Mouse (Mus musculus): ENCODE data around the gene Dusp3.
A peak's percentile ranks its signal among the peaks of the same experiment; 100 is the strongest.

Dusp3 gene

GRCm38 (mm10) chr11:101976949-101977348 is 9.9 kb downstream of the Dusp3 start:
- no peak for DNase-seq (ENCODE audit: low read depth, low spot score)

- peak; percentile 16 for DNase-seq (ENCODE audit: low read depth, low spot score)
Measured at GRCm38 (mm10) chr11:101974923-101975322, 11.9 kb downstream of the Dusp3 start.

- DNase-seq (ENCODE audit: low read depth, low spot score): no peak
Measured at GRCm38 (mm10) chr11:101974181-101974580, 12.6 kb downstream of the Dusp3 start.

- DNase-seq (ENCODE audit: low read depth, low spot score): no peak
Measured at GRCm38 (mm10) chr11:101973496-101973895, 13.3 kb downstream of the Dusp3 start.

DNA sequence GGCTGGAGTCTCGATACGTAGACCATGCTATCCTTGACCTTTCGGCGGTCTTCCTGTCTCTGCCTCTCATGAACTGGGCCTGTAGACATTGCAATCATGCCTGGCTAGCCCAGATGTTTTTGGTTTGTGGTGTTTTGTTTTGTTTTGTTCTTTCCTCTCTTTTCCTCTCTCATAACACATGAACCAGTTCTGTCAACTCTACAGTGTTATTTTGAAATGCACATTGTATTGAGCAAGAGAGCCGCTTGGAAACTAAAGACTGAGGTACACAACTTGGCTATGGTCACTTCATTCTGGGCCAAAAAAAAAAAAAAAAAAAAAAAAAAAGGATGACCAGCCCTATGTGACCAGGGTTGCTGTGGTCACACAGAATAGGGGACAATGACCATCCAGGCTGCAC is 14.2 kb downstream of the Dusp3 start:
- DNase-seq (ENCODE audit: low read depth, low spot score): no peak

DNA sequence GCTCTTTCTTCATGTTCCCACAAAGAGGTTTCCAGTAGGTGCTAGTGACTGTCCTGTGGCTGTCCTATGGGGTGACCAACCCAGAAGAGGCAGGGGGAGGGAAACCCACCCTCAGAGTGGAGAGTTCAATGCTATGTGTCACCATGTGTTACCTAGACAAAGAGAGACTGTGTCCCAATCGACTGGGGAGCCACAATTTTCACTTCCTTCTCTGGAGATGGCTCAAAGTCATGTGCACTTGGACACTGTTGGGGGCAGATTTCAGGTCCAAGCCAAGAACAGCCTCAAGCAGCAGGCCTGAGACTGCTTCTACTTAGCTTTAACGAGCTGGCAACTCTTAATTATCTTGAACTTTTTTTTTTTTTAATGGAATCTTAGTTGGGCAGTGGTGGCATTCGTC is 14.7 kb downstream of the Dusp3 start:
- DNase-seq (ENCODE audit: low read depth, low spot score): peak; percentile 31

GRCm38 (mm10) chr11:101971410-101971809 is 15.4 kb downstream of the Dusp3 start:
- DNase-seq (ENCODE audit: low read depth, low spot score): peak; percentile 54

- DNase-seq (ENCODE audit: low read depth, low spot score): no peak
Measured at GRCm38 (mm10) chr11:101969835-101970234, 17.0 kb downstream of the Dusp3 start.

DNA sequence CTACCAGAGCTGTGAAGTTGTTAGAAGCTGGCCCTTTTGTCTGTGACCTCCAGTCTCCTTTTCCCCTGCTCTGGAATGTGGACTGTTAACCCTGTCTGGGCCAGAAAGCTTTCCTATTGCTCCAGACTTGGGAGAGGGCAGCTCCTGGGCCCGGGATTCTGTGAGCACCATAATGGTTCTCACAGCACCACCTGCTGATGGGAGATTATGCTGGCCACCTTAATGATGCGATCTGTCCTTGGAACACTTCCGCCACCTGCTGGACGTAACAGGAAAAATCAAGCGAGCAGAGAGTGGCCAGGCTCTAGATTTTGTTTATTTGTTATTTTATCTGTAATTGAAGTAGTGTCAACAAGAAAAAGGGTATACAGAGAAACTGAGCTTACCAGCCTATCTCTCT is 18.0 kb downstream of the Dusp3 start:
- DNase-seq (ENCODE audit: low read depth, low spot score): peak; percentile 77

GRCm38 (mm10) chr11:101968311-101968710 is 18.5 kb downstream of the Dusp3 start:
- no peak for DNase-seq (ENCODE audit: low read depth, low spot score)

DNA sequence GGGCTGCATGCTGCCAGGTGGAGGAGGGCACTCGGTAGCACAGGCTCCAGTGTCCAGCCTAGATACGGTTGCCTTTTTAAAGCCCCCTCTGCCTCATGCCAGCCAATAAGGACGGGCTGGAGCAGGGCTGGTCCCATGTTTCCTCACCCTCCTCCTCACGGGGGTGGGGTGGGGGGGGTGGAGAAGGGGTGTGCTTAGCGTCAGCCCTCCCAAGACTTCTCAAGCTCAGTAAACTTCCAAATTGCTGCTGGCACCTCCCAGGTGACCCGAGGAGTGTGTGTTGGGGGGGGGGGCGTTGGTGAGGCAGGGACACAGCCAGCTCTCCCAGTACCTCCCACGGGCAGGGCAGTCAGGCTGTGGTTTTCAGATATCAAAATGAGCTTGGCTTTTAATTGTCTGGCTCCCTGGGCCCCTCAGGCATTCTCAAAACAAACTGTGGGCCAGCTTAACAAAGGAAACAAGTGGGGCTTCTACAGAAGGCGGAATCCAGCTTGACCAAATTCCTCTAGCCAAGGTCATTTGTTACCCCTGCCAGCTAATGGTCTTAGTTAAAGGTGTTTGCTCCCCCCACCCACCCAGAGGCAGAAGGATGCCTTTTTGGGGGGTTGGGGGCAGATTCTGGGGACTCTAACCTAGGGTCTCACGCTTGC is 19.7 kb downstream of the Dusp3 start, which contains the start of gene Sost:
Sost (minus strand) TSS at position 51 of the 650 bp plus-strand sequence.
- DNase-seq (ENCODE audit: low read depth, low spot score): no peak

GRCm38 (mm10) chr11:101965553-101965952 is 21.3 kb downstream of the Dusp3 start:
- DNase-seq (ENCODE audit: low read depth, low spot score): peak; percentile 23

GRCm38 (mm10) chr11:101964647-101965046 is 22.2 kb downstream of the Dusp3 start:
- no peak for DNase-seq (ENCODE audit: low read depth, low spot score)

DNA sequence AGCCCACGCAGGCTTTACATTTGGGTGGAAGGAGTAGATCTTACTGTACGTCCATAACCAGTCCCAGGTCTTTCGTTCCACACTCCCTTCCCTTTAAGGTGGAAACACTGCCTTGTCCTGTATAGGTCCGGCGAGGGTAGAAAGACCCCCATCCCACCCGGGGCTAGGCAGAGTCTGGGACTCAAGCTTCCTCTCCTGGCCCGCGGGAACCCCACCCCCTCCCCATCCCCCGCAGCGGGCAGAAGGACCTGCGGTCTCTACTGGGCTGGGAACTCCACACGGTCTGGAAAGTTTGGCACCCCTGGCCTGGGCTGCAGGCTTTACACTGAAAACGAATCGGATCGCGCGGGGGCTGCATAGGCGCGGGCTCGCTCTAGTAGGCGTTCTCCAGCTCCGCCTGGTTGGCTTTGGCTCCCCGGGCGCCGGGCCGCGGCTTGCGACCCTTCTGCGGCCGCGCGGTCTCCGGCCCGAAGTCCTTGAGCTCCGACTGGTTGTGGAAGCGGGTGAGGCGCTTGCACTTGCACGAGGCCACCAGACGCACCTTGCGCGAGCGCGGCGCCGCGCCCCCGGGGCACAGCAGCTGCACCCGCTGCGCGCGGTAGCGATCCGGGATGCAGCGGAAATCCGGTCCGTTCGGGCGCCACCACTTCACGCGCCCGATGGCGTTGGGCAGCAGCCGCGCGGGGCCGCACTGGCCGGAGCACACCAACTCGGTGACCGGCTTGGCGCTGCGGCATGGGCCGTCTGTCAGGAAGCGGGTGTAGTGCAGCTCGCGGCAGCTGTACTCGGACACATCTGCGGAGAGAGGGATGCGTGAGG is 23.1 kb downstream of the Dusp3 start:
- DNase-seq (ENCODE audit: low read depth, low spot score): no peak

GRCm38 (mm10) chr11:101963043-101963442 is 23.8 kb downstream of the Dusp3 start:
- no peak for DNase-seq (ENCODE audit: low read depth, low spot score)

- no peak for DNase-seq (ENCODE audit: low read depth, low spot score)
Measured at GRCm38 (mm10) chr11:101957476-101957875, 29.3 kb downstream of the Dusp3 start.

DNA sequence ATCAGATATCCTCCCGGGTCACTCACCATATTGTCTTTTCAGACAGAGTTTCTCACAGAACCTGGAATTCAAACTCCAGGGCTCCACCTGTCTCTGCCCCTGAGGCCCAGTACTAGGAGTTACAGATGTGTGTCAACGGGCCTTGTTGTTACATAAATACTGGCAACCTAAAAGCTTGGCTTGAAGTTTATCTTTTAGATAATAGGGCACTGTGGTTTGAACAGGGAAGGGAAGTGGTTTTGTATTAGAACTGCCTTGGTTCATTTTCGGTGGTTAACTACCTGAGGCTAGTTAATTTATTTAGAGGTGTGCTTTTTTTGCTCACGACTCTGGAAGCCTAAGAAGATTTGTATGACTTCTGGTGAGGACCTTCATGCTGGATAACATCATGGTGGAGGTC is 33.4 kb downstream of the Dusp3 start:
- DNase-seq (ENCODE audit: low read depth, low spot score): no peak

GRCm38 (mm10) chr11:101952541-101953341 is 34.1 kb downstream of the Dusp3 start:
- DNase-seq (ENCODE audit: low read depth, low spot score): peak; percentile 46

GRCm38 (mm10) chr11:101950021-101950420 is 36.8 kb downstream of the Dusp3 start:
- no peak for DNase-seq (ENCODE audit: low read depth, low spot score)

GRCm38 (mm10) chr11:101946525-101946924 is 40.3 kb downstream of the Dusp3 start:
- no peak for DNase-seq (ENCODE audit: low read depth, low spot score)

DNA sequence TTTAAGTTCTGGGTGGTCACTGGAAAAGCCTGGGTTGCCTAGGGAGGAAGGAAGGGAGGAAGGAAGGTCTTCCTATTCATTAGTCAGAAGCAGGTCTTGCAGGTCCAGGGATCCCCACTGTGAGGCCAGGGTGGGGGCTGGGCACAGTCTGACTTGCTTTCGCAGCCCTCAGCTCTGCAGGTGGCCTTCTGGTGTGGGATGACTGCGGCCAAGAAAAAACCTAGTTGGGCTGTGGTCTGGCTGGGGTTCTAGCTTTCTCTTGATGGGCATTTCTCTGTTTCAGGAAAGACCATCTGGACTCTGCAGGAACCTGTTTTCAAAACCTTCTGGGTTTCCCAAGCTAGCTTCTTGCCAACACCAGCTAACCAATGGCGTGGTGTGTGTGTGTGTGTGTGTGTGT is 43.8 kb downstream of the Dusp3 start:
- no peak for DNase-seq (ENCODE audit: low read depth, low spot score)

GRCm38 (mm10) chr11:101937108-101937507 is 49.7 kb downstream of the Dusp3 start:
- no peak for DNase-seq (ENCODE audit: low read depth, low spot score)
